Mouse (Mus musculus): Measurements from ENCODE around the gene Ralgapa2. TPM values are rescaled to one million over a fixed set of nuclear protein-coding genes. Genes with fewer than 3 reads are reported as not detected.

Gene Ralgapa2
- polyA plus RNA-seq, 1 experiment from 2014 or later: 3.6 TPM

- no peak overlapping the region for H3K4me3 ChIP-seq (replicated peaks; ENCODE audit: low read depth, low read length)
- no peak for TF ChIP-seq CTCF (IDR thresholded peaks at IDR 0.05; ENCODE audit: low read depth)
- H3K36me3 ChIP-seq (ENCODE audit: insufficient read depth, low read length): no peaks in the 10 kb centered on the region
- H3K9me3 ChIP-seq (replicated peaks; ENCODE audit: low read length): no peaks in the 10 kb centered on the region
- H3K4me1 ChIP-seq (replicated peaks; ENCODE audit: insufficient read depth, low read length): no peaks in the 10 kb centered on the region
- H3K9ac ChIP-seq (ENCODE audit: low read depth, low read length): no peak overlapping the region
- H3K27me3 ChIP-seq (ENCODE audit: insufficient read depth, low read length): no peaks in the 10 kb centered on the region
- DNase-seq (ENCODE audit: low spot score) (no peak), ATAC-seq (replicated peaks; ENCODE audit: low FRiP score, low read depth) (no peak)
- 54% methylated on average over 9 of the region's 9 CpGs for WGBS
- no peak overlapping the region for H3K27ac ChIP-seq
- no peak overlapping the region for H3K4me2 ChIP-seq (ENCODE audit: low read length)
Measured at GRCm38 (mm10) chr2:146293538-146293937, 218.6 kb downstream of the Ralgapa2 start.

GRCm38 (mm10) chr2:146290871-146291637 is 221.1 kb downstream of the Ralgapa2 start:
- TF ChIP-seq CTCF (IDR thresholded peaks at IDR 0.05; ENCODE audit: low read depth): no peak
- ATAC-seq (replicated peaks; ENCODE audit: low FRiP score, low read depth) (no peak), DNase-seq (ENCODE audit: low spot score) (no peak)
- no peak overlapping the region for H3K4me2 ChIP-seq (ENCODE audit: low read length)
- H3K9me3 ChIP-seq (replicated peaks; ENCODE audit: low read length): no peaks in the 10 kb centered on the region
- 49% methylated on average over 14 of the region's 14 CpGs for WGBS
- H3K9ac ChIP-seq (ENCODE audit: low read depth, low read length): no peak overlapping the region
- H3K27me3 ChIP-seq (ENCODE audit: insufficient read depth, low read length): no peaks in the 10 kb centered on the region
- H3K36me3 ChIP-seq (ENCODE audit: insufficient read depth, low read length): no peaks in the 10 kb centered on the region
- no peaks in the 10 kb centered on the region for H3K4me1 ChIP-seq (replicated peaks; ENCODE audit: insufficient read depth, low read length)
- no peak overlapping the region for H3K27ac ChIP-seq
- H3K4me3 ChIP-seq (replicated peaks; ENCODE audit: low read depth, low read length): no peak overlapping the region

GRCm38 (mm10) chr2:146290366-146290765 is 221.8 kb downstream of the Ralgapa2 start:
- Histone ChIP-seq H3K27ac (no peak overlapping the region), H3K36me3 (ENCODE audit: insufficient read depth, low read length) (no peaks in the 10 kb centered on the region), H3K4me2 (ENCODE audit: low read length) (no peak overlapping the region), H3K4me3 (replicated peaks; ENCODE audit: low read depth, low read length) (no peak overlapping the region), H3K27me3 (ENCODE audit: insufficient read depth, low read length) (no peaks in the 10 kb centered on the region), H3K9me3 (replicated peaks; ENCODE audit: low read length) (no peaks in the 10 kb centered on the region), H3K9ac (ENCODE audit: low read depth, low read length) (no peak overlapping the region), H3K4me1 (replicated peaks; ENCODE audit: insufficient read depth, low read length) (no peaks in the 10 kb centered on the region)
- WGBS: 92% methylated on average over 6 of the region's 6 CpGs
- no peak for TF ChIP-seq CTCF (IDR thresholded peaks at IDR 0.05; ENCODE audit: low read depth)
- no peak for DNase-seq (ENCODE audit: low spot score)
- ATAC-seq (replicated peaks; ENCODE audit: low FRiP score, low read depth): no peak

- H3K27me3 ChIP-seq (ENCODE audit: insufficient read depth, low read length): no peaks in the 10 kb centered on the region
- no peak overlapping the region for H3K27ac ChIP-seq
- H3K4me3 ChIP-seq (replicated peaks; ENCODE audit: low read depth, low read length): no peak overlapping the region
- no peaks in the 10 kb centered on the region for H3K36me3 ChIP-seq (ENCODE audit: insufficient read depth, low read length)
- 85% methylated on average over 4 of the region's 4 CpGs for WGBS
- DNase-seq (ENCODE audit: low spot score) (no peak), ATAC-seq (replicated peaks; ENCODE audit: low FRiP score, low read depth) (no peak)
- H3K9me3 ChIP-seq (replicated peaks; ENCODE audit: low read length): no peaks in the 10 kb centered on the region
- H3K4me1 ChIP-seq (replicated peaks; ENCODE audit: insufficient read depth, low read length): no peaks in the 10 kb centered on the region
- no peak for TF ChIP-seq CTCF (IDR thresholded peaks at IDR 0.05; ENCODE audit: low read depth)
- no peak overlapping the region for H3K9ac ChIP-seq (ENCODE audit: low read depth, low read length)
- H3K4me2 ChIP-seq (ENCODE audit: low read length): no peak overlapping the region
Measured at GRCm38 (mm10) chr2:146289394-146289793, 222.8 kb downstream of the Ralgapa2 start.

DNA sequence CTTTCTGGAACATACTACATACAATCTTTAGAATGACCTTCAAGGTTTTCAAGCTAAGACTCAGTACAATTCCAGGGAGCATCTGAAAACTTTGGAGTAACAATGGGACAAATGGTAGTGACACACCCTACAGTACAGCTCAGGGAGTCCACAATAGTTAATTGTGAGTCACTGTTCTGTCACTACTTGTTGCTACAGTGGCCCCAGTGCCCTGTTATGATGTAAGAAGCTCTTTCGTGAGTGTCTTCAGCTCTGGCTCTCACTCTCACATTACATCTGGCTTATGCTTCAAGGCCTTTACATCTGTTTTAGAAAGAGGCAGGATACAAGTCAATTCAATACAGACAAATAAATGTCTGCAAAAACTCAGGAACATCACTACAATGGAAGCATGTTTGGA is 223.8 kb downstream of the Ralgapa2 start:
- Histone ChIP-seq H3K36me3 (ENCODE audit: insufficient read depth, low read length) (no peaks in the 10 kb centered on the region), H3K4me3 (replicated peaks; ENCODE audit: low read depth, low read length) (no peak overlapping the region), H3K27me3 (ENCODE audit: insufficient read depth, low read length) (no peaks in the 10 kb centered on the region), H3K9ac (ENCODE audit: low read depth, low read length) (no peak overlapping the region), H3K4me2 (ENCODE audit: low read length) (no peak overlapping the region), H3K9me3 (replicated peaks; ENCODE audit: low read length) (no peaks in the 10 kb centered on the region), H3K4me1 (replicated peaks; ENCODE audit: insufficient read depth, low read length) (no peaks in the 10 kb centered on the region), H3K27ac (no peak overlapping the region)
- no peak for ATAC-seq (replicated peaks; ENCODE audit: low FRiP score, low read depth)
- no peak for TF ChIP-seq CTCF (IDR thresholded peaks at IDR 0.05; ENCODE audit: low read depth)
- no peak for DNase-seq (ENCODE audit: low spot score)
- 78% methylated on average over 1 of the region's 1 CpGs for WGBS

DNA sequence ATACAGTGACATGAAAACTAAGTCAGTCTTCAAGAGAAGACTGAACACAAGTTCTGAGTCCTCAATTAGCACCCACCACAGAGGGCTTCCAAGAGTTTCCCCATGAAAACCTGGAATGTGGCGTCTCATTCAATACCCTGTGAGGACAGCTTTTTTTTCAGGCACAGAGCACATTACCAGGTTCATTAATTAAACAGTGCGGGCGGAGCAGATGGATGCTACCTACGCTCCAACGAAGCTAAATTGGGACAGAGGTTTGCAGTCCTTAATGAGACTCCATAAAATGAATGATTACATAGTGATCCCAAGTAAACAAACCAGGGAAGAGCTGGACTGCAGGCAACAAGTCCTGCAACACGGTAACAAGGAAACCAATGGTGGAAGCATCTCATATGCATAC is 224.6 kb downstream of the Ralgapa2 start:
- Histone ChIP-seq H3K27ac (no peak overlapping the region), H3K4me1 (replicated peaks; ENCODE audit: insufficient read depth, low read length) (no peaks in the 10 kb centered on the region), H3K4me2 (ENCODE audit: low read length) (no peak overlapping the region), H3K36me3 (ENCODE audit: insufficient read depth, low read length) (no peaks in the 10 kb centered on the region), H3K9me3 (replicated peaks; ENCODE audit: low read length) (no peaks in the 10 kb centered on the region), H3K9ac (ENCODE audit: low read depth, low read length) (no peak overlapping the region), H3K4me3 (replicated peaks; ENCODE audit: low read depth, low read length) (no peak overlapping the region), H3K27me3 (ENCODE audit: insufficient read depth, low read length) (no peaks in the 10 kb centered on the region)
- WGBS: 59% methylated on average over 6 of the region's 6 CpGs
- no peak for TF ChIP-seq CTCF (IDR thresholded peaks at IDR 0.05; ENCODE audit: low read depth)
- DNase-seq (ENCODE audit: low spot score) (no peak), ATAC-seq (replicated peaks; ENCODE audit: low FRiP score, low read depth) (no peak)

DNA sequence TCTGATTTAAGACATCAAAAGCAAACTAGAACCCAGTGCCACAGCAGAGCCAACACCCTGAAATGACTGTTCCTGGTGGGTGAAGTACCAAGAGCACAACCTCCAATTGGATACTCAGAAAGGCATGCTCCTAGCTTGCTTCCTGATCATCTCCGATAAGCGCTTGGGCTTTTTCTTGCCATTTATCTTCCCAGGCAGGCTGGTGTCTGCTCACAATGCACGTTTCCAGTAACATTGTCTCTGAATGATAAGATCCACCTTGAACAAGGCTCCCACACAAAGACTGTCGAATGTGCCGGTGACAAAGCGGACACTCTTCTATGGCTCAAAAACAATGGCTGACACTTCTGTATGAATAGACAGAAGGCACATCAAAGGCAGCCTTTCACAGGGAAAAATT is 230.8 kb downstream of the Ralgapa2 start:
- WGBS: 76% methylated on average over 6 of the region's 6 CpGs
- no peaks in the 10 kb centered on the region for H3K9me3 ChIP-seq (replicated peaks; ENCODE audit: low read length)

More for the DNA sequence above, 230.8 kb downstream of the Ralgapa2 start:
- DNase-seq (ENCODE audit: low spot score) (no peak), ATAC-seq (replicated peaks; ENCODE audit: low FRiP score, low read depth) (no peak)
- TF ChIP-seq CTCF (IDR thresholded peaks at IDR 0.05; ENCODE audit: low read depth): no peak
- Histone ChIP-seq H3K36me3 (ENCODE audit: insufficient read depth, low read length) (no peaks in the 10 kb centered on the region), H3K27ac (no peak overlapping the region), H3K4me1 (replicated peaks; ENCODE audit: insufficient read depth, low read length) (no peaks in the 10 kb centered on the region), H3K9ac (ENCODE audit: low read depth, low read length) (no peak overlapping the region), H3K27me3 (ENCODE audit: insufficient read depth, low read length) (no peaks in the 10 kb centered on the region), H3K4me2 (ENCODE audit: low read length) (no peak overlapping the region), H3K4me3 (replicated peaks; ENCODE audit: low read depth, low read length) (no peak overlapping the region)

Measured in kidney, postnatal 0 days (tissue).